Mouse (Mus musculus): ENCODE measurements around the gene H2al1h.
"Not testable (repeated sequence)": the region's sequence is repeated elsewhere in the genome, so short reads cannot be mapped to it uniquely, and the experiment has no call there.

Gene H2al1h

DNA sequence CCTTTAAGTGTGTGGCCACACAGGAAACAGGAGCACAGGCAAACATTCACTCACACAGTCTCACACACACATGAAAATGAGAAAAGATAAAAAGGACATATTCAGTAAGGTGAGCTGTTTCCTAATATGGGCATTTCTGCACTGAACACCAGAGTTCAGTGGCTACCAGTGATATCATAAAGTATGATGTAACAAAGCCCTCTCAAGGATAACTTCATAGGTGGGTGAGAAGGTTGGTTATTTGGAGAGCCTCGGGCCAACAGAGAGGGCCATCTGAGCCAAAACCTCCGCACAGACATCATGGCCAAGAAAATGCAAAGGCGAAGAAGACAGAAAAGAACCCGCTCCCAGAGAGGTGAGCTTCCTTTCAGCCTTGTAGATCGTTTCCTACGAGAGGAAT is at the start of gene H2al1h:
TSS of gene H2al1h (plus strand) at position 301 of the 400 bp plus-strand sequence.
- not testable (repeated sequence) for DNase-seq (ENCODE audit: low read depth)

DNA sequence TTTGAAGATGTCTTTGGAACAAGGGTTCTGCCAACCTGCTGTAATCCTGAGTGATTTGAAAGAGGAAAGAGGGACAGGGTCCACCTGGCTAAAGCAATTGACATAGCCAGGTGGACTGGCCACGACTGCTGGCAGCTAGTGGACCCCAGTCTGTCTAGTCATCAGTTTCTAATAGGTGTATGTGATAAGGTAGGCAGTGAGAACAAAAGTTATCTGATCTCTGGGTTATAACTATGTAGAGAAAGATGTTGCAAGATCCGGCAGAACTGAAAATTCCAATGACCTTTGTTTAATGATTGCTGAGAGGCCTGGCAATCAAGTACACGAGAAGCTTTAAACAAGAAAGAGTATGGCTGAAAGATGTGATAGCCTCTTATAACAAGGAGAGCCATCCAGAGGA is 48.1 kb upstream of the H2al1h start:
- no peak for DNase-seq (ENCODE audit: low read depth)

DNA sequence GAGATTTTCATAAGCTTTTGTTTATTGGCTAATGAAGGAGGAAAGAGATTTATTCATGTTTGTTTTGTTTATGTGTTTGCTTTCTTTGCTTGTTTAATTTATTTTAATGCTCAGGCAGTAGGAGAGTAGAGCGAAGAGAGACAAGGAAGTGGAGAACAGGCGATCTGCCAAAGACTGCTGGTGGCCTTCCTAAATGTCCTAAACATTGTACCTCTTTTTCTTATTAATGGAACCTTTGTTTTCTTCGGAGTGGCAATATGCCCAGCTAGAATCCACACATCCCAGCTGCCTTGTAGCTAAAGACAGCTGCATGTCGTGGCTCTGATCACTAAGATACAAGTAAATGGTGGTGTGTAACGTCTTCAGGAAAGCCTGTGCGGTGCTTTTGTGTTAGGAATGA is 44.2 kb upstream of the H2al1h start:
- no peak for DNase-seq (ENCODE audit: low read depth)

DNA sequence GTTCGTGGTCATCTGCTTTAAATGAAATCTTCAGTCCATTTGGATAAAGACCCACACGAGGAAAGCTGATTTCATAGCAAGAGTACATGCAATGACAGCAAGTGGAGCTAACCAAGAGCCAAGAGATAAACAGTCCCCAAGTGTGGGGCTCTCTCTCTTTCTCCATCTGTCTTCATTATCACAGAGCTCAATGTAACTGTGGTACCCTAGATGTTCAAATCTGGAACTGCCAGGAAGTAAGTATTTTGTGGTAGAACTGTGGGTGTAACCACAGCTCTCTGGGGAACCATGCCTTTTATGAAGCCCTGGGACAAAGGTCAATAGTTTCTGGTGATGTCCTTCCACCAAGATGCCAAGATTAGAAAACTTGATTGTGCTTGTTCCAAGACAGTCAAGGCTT is 40.6 kb upstream of the H2al1h start:
- DNase-seq (ENCODE audit: low read depth): no peak

DNA sequence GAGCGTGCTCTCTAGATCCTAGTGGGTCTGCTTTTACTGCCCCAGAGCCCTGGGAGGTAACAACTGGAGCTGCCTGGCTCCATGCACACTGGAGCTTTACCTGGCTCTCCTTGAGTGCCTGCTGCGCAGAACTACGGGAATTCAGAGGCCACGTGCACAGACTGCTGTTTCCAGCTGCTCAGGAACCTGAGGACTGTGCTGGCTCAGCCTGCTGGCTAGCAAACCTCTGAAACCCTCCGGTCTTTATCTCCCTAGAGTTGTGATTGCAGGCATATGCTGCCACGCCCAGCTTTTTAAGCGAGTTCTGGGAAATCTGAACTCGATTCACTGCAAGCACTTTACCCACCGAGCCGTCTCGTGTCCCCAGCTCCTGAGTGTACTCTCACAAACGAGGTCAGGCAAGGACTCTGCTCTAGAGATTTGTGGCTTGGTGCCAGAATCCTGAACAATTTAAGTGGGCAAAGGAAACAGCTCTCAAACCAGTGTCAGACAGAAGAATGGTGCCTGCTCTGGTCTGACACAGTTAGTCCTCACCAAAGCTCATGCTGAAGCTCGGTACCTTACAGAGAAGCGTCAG is 32.9 kb upstream of the H2al1h start:
- no peak for DNase-seq (ENCODE audit: low read depth)

DNA sequence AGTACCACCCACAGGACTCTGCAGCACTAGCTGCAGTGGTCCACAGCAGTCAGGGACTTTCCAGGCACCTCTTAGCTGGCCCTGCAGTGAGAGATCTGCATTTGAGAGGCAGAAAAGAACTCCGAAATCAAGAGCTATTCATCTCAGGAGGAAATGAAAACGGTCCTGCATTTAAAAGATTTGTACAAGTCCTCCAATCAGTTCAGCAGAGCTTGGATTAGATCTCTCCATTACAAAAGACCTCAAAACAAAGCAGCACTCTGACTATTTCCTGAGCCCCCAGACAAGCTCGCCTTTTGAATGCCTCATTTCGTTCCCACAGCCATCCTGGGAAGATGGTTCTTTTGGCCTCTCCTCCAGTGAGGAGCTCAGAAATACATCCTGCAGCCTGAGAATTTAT is 32.0 kb upstream of the H2al1h start:
- DNase-seq (ENCODE audit: low read depth): no peak

DNA sequence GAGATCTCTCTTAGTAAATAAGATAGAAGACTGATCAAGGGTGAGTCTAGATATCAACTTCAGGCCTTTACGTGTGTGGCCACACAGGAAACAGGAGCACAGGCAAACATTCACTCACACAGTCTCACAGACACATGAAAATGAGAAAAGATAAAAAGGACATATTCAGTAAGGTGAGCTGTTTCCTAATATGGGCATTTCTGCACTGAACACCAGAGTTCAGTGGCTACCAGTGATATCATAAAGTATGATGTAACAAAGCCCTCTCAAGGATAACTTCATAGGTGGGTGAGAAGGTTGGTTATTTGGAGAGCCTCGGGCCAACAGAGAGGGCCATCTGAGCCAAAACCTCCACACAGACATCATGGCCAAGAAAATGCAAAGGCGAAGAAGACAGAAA is 22.3 kb upstream of the H2al1h start, which contains the start of gene H2al1a:
TSS of gene H2al1a (plus strand) at position 301 of the 400 bp plus-strand sequence.
- not testable (repeated sequence) for DNase-seq (ENCODE audit: low read depth)

DNA sequence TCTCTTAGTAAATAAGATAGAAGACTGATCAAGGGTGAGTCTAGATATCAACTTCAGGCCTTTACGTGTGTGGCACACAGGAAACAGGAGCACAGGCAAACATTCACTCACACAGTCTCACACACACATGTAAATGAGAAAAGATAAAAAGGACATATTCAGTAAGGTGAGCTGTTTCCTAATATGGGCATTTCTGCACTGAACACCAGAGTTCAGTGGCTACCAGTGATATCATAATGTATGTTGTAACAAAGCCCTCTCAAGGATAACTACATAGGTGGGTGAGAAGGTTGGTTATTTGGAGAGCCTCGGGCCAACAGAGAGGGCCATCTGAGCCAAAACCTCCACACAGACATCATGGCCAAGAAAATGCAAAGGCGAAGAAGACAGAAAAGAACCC is 19.2 kb upstream of the H2al1h start, which contains the start of gene H2al1b:
TSS of gene H2al1b (plus strand) at position 301 of the 400 bp plus-strand sequence.
- not testable (repeated sequence) for DNase-seq (ENCODE audit: low read depth)

DNA sequence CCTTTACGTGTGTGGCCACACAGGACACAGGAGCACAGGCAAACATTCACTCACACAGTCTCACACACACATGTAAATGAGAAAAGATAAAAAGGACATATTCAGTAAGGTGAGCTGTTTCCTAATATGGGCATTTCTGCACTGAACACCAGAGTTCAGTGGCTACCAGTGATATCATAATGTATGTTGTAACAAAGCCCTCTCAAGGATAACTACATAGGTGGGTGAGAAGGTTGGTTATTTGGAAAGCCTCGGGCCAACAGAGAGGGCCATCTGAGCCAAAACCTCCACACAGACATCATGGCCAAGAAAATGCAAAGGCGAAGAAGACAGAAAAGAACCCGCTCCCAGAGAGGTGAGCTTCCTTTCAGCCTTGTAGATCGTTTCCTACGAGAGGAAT is 15.9 kb upstream of the H2al1h start, which contains the start of gene H2al1c:
TSS of gene H2al1c (plus strand) at position 301 of the 400 bp plus-strand sequence.
- not testable (repeated sequence) for DNase-seq (ENCODE audit: low read depth)

DNA sequence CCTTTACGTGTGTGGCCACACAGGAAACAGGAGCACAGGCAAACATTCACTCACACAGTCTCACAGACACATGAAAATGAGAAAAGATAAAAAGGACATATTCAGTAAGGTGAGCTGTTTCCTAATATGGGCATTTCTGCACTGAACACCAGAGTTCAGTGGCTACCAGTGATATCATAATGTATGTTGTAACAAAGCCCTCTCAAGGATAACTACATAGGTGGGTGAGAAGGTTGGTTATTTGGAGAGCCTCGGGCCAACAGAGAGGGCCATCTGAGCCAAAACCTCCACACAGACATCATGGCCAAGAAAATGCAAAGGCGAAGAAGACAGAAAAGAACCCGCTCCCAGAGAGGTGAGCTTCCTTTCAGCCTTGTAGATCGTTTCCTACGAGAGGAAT is 12.8 kb upstream of the H2al1h start, which contains the start of gene H2al1d:
TSS of gene H2al1d (plus strand) at position 301 of the 400 bp plus-strand sequence.
- DNase-seq (ENCODE audit: low read depth): not testable (repeated sequence)

DNA sequence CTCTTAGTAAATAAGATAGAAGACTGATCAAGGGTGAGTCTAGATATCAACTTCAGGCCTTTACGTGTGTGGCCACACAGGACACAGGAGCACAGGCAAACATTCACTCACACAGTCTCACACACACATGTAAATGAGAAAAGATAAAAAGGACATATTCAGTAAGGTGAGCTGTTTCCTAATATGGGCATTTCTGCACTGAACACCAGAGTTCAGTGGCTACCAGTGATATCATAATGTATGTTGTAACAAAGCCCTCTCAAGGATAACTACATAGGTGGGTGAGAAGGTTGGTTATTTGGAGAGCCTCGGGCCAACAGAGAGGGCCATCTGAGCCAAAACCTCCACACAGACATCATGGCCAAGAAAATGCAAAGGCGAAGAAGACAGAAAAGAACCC is 9.7 kb upstream of the H2al1h start, which contains the start of gene H2al1e:
TSS of gene H2al1e (plus strand) at position 301 of the 400 bp plus-strand sequence.
- DNase-seq (ENCODE audit: low read depth): not testable (repeated sequence)

DNA sequence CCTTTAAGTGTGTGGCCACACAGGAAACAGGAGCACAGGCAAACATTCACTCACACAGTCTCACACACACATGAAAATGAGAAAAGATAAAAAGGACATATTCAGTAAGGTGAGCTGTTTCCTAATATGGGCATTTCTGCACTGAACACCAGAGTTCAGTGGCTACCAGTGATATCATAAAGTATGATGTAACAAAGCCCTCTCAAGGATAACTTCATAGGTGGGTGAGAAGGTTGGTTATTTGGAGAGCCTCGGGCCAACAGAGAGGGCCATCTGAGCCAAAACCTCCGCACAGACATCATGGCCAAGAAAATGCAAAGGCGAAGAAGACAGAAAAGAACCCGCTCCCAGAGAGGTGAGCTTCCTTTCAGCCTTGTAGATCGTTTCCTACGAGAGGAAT is 6.4 kb upstream of the H2al1h start, which contains the start of gene H2al1f:
TSS of gene H2al1f (plus strand) at position 301 of the 400 bp plus-strand sequence.
- DNase-seq (ENCODE audit: low read depth): not testable (repeated sequence)

DNA sequence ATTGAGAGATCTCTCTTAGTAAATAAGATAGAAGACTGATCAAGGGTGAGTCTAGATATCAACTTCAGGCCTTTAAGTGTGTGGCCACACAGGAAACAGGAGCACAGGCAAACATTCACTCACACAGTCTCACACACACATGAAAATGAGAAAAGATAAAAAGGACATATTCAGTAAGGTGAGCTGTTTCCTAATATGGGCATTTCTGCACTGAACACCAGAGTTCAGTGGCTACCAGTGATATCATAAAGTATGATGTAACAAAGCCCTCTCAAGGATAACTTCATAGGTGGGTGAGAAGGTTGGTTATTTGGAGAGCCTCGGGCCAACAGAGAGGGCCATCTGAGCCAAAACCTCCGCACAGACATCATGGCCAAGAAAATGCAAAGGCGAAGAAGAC is 3.3 kb upstream of the H2al1h start, which contains the start of gene H2al1g:
TSS of gene H2al1g (plus strand) at position 301 of the 400 bp plus-strand sequence.
- not testable (repeated sequence) for DNase-seq (ENCODE audit: low read depth)

DNA sequence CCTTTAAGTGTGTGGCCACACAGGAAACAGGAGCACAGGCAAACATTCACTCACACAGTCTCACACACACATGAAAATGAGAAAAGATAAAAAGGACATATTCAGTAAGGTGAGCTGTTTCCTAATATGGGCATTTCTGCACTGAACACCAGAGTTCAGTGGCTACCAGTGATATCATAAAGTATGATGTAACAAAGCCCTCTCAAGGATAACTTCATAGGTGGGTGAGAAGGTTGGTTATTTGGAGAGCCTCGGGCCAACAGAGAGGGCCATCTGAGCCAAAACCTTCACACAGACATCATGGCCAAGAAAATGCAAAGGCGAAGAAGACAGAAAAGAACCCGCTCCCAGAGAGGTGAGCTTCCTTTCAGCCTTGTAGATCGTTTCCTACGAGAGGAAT is 3.1 kb downstream of the H2al1h start, which contains the start of gene H2al1i:
TSS of gene H2al1i (plus strand) at position 301 of the 400 bp plus-strand sequence.
- DNase-seq (ENCODE audit: low read depth): not testable (repeated sequence)

DNA sequence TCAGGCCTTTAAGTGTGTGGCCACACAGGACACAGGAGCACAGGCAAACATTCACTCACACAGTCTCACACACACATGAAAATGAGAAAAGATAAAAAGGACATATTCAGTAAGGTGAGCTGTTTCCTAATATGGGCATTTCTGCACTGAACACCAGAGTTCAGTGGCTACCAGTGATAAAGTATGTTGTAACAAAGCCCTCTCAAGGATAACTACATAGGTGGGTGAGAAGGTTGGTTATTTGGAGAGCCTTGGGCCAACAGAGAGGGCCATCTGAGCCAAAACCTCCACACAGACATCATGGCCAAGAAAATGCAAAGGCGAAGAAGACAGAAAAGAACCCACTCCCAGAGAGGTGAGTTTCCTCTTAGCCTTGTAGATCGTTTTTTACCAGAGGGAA is 6.2 kb downstream of the H2al1h start, which contains the start of gene H2al1j:
TSS of gene H2al1j (plus strand) at position 301 of the 400 bp plus-strand sequence.
- not testable (repeated sequence) for DNase-seq (ENCODE audit: low read depth)

DNA sequence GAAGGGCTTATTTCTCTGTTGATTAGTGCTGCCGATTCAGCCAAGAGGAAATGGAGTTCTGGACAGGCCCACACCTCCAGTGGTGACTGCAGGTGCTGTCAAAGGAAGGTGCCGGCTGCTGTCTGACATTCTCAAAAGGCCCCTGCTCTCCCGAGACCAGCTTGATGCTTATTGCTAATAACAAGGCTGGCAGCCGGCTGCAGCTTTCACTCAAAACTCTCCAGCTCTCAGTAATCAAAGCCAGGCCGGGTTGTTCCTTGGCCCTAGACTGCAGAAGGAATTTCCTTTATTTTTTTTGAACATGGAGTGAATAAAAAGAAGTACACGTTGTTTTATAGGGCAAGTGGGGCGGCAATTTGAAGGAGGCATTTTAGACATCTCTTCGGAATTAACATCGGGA is 24.5 kb downstream of the H2al1h start:
- no peak for DNase-seq (ENCODE audit: low read depth)

DNA sequence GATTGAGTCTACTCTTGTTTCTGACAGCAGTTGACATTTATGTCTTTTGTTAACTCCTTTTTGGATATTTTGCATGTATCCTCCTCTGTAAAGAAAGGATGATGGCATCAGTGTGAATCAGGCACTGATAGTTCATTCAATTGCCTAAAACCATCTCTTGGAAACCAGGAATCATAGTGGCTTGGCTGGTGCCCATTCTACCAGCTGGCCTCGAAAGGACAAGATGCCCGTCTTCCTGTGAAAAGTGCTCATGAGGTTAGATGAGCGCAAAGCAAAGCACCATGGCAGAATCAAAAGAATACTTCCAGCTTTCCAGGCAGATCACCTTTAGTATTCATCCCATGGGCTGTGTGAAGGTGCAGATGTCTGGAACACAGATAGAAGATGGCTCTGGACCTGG is 25.5 kb downstream of the H2al1h start:
- no peak for DNase-seq (ENCODE audit: low read depth)

DNA sequence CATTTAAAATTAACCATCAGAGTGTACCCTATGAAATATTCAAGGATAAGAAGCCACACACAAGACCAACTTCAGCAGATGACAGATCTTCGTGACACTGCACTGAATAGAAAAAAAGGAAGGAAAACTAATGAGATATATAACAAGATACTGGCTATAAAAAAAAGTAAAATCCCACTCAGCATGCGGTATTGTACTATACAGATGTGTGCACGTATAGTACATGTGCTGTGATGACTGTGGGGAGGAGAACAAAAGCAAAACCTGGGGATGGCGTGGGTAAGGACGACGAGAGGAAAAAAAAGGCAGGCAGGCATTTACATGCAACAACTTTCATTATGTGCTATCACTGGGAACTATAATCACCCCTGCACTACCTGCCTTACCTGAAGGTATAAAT is 39.5 kb downstream of the H2al1h start:
- no peak for DNase-seq (ENCODE audit: low read depth)

DNA sequence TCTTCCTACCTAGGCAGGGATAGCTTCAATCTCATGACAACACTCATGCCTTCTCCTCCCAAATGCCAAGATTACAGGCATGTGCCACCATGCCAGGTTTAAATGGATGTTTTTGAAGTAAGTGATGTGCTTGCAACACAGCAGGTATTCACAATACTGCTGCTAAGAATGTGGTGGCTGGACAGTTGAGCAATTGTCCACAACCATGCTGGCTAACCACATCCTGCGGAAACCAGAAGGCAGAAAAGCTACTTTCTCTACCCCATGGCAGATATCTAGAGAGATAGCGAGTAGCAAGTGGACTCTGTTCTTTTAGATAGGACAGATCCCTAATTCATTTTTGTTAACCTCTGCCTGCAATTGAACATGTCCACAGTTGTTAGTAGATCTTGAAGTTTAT is 40.0 kb downstream of the H2al1h start:
- DNase-seq (ENCODE audit: low read depth): no peak

DNA sequence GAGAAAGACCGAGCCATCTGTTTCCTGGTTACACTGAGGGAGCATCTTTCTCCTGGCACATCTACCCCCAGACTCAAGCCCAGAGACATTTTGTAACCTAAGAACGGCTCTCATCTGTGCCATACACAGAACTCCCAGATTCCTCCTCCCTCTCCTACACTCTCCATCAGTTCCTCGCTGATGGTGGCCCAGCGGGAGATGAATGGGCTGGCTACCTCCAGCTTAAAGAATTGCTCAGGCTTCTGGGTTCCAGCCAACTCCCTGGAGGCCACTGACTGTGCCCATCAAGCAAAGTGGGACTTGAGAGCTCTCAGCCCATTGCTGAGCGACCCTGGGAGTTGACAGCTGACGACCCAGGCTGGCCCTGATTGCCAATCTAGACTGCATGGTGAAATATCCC is 42.6 kb downstream of the H2al1h start:
- no peak for DNase-seq (ENCODE audit: low read depth)

DNA sequence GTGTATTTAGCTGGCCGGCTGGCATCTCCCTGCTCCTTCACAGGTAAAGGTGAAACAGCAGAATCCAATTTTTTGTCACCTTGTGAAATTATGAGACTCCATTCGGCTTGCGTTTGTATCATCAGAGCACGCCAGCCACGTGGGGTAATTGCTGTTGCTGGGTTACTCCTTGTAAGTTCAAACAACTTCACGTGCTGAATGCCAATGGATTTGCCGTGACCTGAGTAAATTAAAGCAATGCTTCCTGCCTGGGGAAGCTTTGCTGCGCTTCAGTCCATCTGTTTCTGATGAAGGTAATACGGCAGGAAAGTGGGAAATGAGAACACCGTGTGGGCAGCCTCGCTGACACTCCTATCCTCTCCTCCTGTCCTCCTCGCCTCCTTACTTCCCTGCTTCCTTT is 43.9 kb downstream of the H2al1h start:
- no peak for DNase-seq (ENCODE audit: low read depth)
